Mouse (Mus musculus) intestine, embryonic 15.5 days (tissue): Measurements from ENCODE around the gene Rfpl4b. TPM values are rescaled to one million over a fixed set of nuclear protein-coding genes. Genes with fewer than 3 reads are reported as not detected.
"Not testable (repeated sequence)": the region's sequence is repeated elsewhere in the genome, so short reads cannot be mapped to it uniquely, and the experiment has no call there.

ENCODE experiments used
- ATAC-seq: fragments of 200-750 bp; cut with Nextera tagmentation; 2 replicates; pipeline ENCODE4 v1.8.0; 2017; ENCODE audit warnings: moderate TSS enrichment, moderate library complexity
- H3K27ac ChIP-seq: fragments of 300-500 bp; sonication (generic); 2 replicates; pipeline ENCODE4 v1.5.1; 2015; ENCODE audit warnings: mild to moderate bottlenecking, inconsistent platforms
- H3K27me3 ChIP-seq: fragments of 300-500 bp; sonication (generic); replicated peaks from 2 replicates; pipeline ENCODE4 v1.6.1; 2015; ENCODE audit warnings: inconsistent platforms
- H3K36me3 ChIP-seq: fragments of 300-500 bp; sonication (generic); 2 replicates; pipeline ENCODE4 v1.6.1; 2015; ENCODE audit warnings: inconsistent platforms
- H3K4me1 ChIP-seq: fragments of 300-500 bp; sonication (generic); replicated peaks from 2 replicates; pipeline ENCODE4 v1.6.1; 2015; ENCODE audit warnings: inconsistent platforms
- H3K4me2 ChIP-seq: fragments of 300-500 bp; sonication (generic); replicated peaks from 2 replicates; pipeline ENCODE4 v1.6.1; 2015; ENCODE audit warnings: mild to moderate bottlenecking, inconsistent platforms
- H3K4me3 ChIP-seq: fragments of 300-500 bp; sonication (generic); replicated peaks from 2 replicates; pipeline ENCODE4 v1.5.1; 2015; ENCODE audit warnings: inconsistent platforms
- H3K9ac ChIP-seq: fragments of 300-500 bp; sonication (generic); 2 replicates; pipeline ENCODE4 v1.6.1; 2015; ENCODE audit warnings: inconsistent platforms
- H3K9me3 ChIP-seq: fragments of 300-500 bp; sonication (generic); 2 replicates; pipeline ENCODE4 v1.6.1; 2016; ENCODE audit warnings: inconsistent platforms
- WGBS: fragments of 180-500 bp; shearing (Covaris S2); methylation state at CpG from one replicate; pipeline ENCODE4 v1.1.7; 2015; 5-methylcytosine and 5-hydroxymethylcytosine counted together
- polyA plus RNA-seq: library from polyadenylated mRNA; unstranded; fragments of >200 nt; fragmentation: Nextera tagmentation; extraction: Ambion mirVana; gene quantifications from 2 replicates; pipeline ENCODE4 v1.2.1, GENCODE M21; 2015

The Rfpl4b gene
- not detected in 2 replicates for polyA plus RNA-seq

GRCm38 (mm10) chr10:38821679-38822078, at the start of gene Rfpl4b:
Gene Rfpl4b (minus strand): TSS chr10:38821779.
- no peak within 1 kb of the TSS for H3K27ac ChIP-seq
- H3K9me3 ChIP-seq: no peaks in the 10 kb centered on the region
- 90% methylated on average over 3 of the region's 3 CpGs for WGBS
- H3K27me3 ChIP-seq: no peaks in the 10 kb centered on the region
- H3K4me3 ChIP-seq: no peak within 1 kb of the TSS
- ATAC-seq: no peak
- no peak within 1 kb of the TSS for H3K4me2 ChIP-seq
- H3K4me1 ChIP-seq: no peaks in the 10 kb centered on the region
- H3K9ac ChIP-seq: no peak within 1 kb of the TSS
- no peaks in the 10 kb centered on the region for H3K36me3 ChIP-seq

- Histone ChIP-seq H3K36me3 (no peaks in the 10 kb centered on the region), H3K4me1 (no peaks in the 10 kb centered on the region), H3K27me3 (no peaks in the 10 kb centered on the region), H3K4me3 (no peak overlapping the region), H3K9ac (no peak overlapping the region), H3K27ac (no peak overlapping the region), H3K4me2 (no peak overlapping the region), H3K9me3 (no peaks in the 10 kb centered on the region)
- WGBS: 45% methylated on average over 2 of the region's 2 CpGs
- ATAC-seq: no peak
These were observed 33.6 kb upstream of the Rfpl4b start for GRCm38 (mm10) chr10:38855186-38855585.

- H3K27me3 ChIP-seq, H3K9me3 ChIP-seq, ATAC-seq, H3K9ac ChIP-seq, H3K36me3 ChIP-seq, H3K4me1 ChIP-seq, H3K4me2 ChIP-seq, H3K4me3 ChIP-seq, H3K27ac ChIP-seq: not testable (repeated sequence)
- 51% methylated on average over 5 of the region's 5 CpGs for WGBS
These were observed 28.4 kb upstream of the Rfpl4b start for GRCm38 (mm10) chr10:38850006-38850405.

- no peak overlapping the region for H3K4me3 ChIP-seq
- no peaks in the 10 kb centered on the region for H3K4me1 ChIP-seq
- H3K27me3 ChIP-seq: no peaks in the 10 kb centered on the region
- ATAC-seq: no peak
- no peaks in the 10 kb centered on the region for H3K9me3 ChIP-seq
- H3K27ac ChIP-seq: no peak overlapping the region
- H3K36me3 ChIP-seq: no peaks in the 10 kb centered on the region
- 20% methylated on average over 8 of the region's 8 CpGs for WGBS
- no peak overlapping the region for H3K9ac ChIP-seq
- H3K4me2 ChIP-seq: no peak overlapping the region
These were observed 27.4 kb upstream of the Rfpl4b start for GRCm38 (mm10) chr10:38848884-38849499.

GRCm38 (mm10) chr10:38848231-38848630, 26.7 kb upstream of the Rfpl4b start:
- no peaks in the 10 kb centered on the region for H3K27me3 ChIP-seq
- no peak overlapping the region for H3K4me2 ChIP-seq
- no peak for ATAC-seq
- no peak overlapping the region for H3K27ac ChIP-seq
- H3K9me3 ChIP-seq: no peaks in the 10 kb centered on the region
- no peaks in the 10 kb centered on the region for H3K36me3 ChIP-seq
- WGBS: 90% methylated on average over 4 of the region's 4 CpGs
- H3K9ac ChIP-seq: no peak overlapping the region
- no peaks in the 10 kb centered on the region for H3K4me1 ChIP-seq
- no peak overlapping the region for H3K4me3 ChIP-seq

- Histone ChIP-seq H3K4me3 (no peak overlapping the region), H3K27me3 (no peaks in the 10 kb centered on the region), H3K9ac (no peak overlapping the region), H3K4me2 (no peak overlapping the region), H3K27ac (no peak overlapping the region), H3K4me1 (no peaks in the 10 kb centered on the region), H3K36me3 (no peaks in the 10 kb centered on the region), H3K9me3 (no peaks in the 10 kb centered on the region)
- ATAC-seq: no peak
- WGBS: 48% methylated on average over 1 of the region's 1 CpGs
These were observed 2.2 kb upstream of the Rfpl4b start for GRCm38 (mm10) chr10:38823741-38824140.

GRCm38 (mm10) chr10:38806056-38806455, 15.5 kb downstream of the Rfpl4b start:
- no peaks in the 10 kb centered on the region for H3K36me3 ChIP-seq
- H3K9ac ChIP-seq: no peak overlapping the region
- no peaks in the 10 kb centered on the region for H3K27me3 ChIP-seq
- H3K27ac ChIP-seq: no peak overlapping the region
- H3K4me2 ChIP-seq: no peak overlapping the region
- H3K4me3 ChIP-seq: no peak overlapping the region
- no peaks in the 10 kb centered on the region for H3K9me3 ChIP-seq
- ATAC-seq: no peak
- WGBS: 81% methylated on average over 2 of the region's 2 CpGs
- H3K4me1 ChIP-seq: no peaks in the 10 kb centered on the region

- WGBS: 93% methylated on average over 8 of the region's 8 CpGs
- H3K27me3 ChIP-seq: no peaks in the 10 kb centered on the region
- ATAC-seq: no peak
- H3K9me3 ChIP-seq: no peaks in the 10 kb centered on the region
- no peaks in the 10 kb centered on the region for H3K4me1 ChIP-seq
- H3K9ac ChIP-seq: no peak overlapping the region
- H3K4me2 ChIP-seq: no peak overlapping the region
- H3K4me3 ChIP-seq: no peak overlapping the region
- H3K36me3 ChIP-seq: no peaks in the 10 kb centered on the region
- H3K27ac ChIP-seq: no peak overlapping the region
These were observed 17.5 kb downstream of the Rfpl4b start for GRCm38 (mm10) chr10:38804047-38804446.

- ATAC-seq: no peak
- H3K9ac ChIP-seq: no peak overlapping the region
- H3K27ac ChIP-seq: no peak overlapping the region
- H3K27me3 ChIP-seq: no peaks in the 10 kb centered on the region
- no peaks in the 10 kb centered on the region for H3K4me1 ChIP-seq
- no peaks in the 10 kb centered on the region for H3K9me3 ChIP-seq
- no peak overlapping the region for H3K4me3 ChIP-seq
- WGBS: 94% methylated on average over 7 of the region's 7 CpGs
- H3K4me2 ChIP-seq: no peak overlapping the region
- no peaks in the 10 kb centered on the region for H3K36me3 ChIP-seq
These were observed 18.3 kb downstream of the Rfpl4b start for GRCm38 (mm10) chr10:38803304-38803703.

- ATAC-seq: no peak
- Histone ChIP-seq H3K27me3 (no peaks in the 10 kb centered on the region), H3K4me1 (no peaks in the 10 kb centered on the region), H3K4me2 (no peak overlapping the region), H3K9me3 (no peaks in the 10 kb centered on the region), H3K4me3 (no peak overlapping the region), H3K36me3 (no peaks in the 10 kb centered on the region), H3K27ac (no peak overlapping the region), H3K9ac (no peak overlapping the region)
- WGBS: 61% methylated on average over 3 of the region's 3 CpGs
These were observed 33.0 kb downstream of the Rfpl4b start for GRCm38 (mm10) chr10:38788612-38789011.

Other genes with a start within 250 kb of the Rfpl4b start
- 53.6 and 53.8 TPM in 2 replicates for gene Lama4, start 143.7 kb upstream of the Rfpl4b start, polyA plus RNA-seq